Mouse (Mus musculus) midbrain, embryonic 15.5 days (tissue): ENCODE results near the gene Cfap97d1. TPM values are rescaled to one million over a fixed set of nuclear protein-coding genes. Genes with fewer than 3 reads are reported as not detected.
A peak's percentile ranks its signal among the peaks of the same experiment; 100 is the strongest.

ENCODE experiments used
- ATAC-seq: fragments of 200-750 bp; cut with Nextera tagmentation; replicated peaks from 2 replicates; pipeline ENCODE4 v1.8.0; 2017; ENCODE audit warnings: moderate TSS enrichment
- H3K27ac ChIP-seq: fragments of 300-500 bp; sonication (generic); 2 replicates; pipeline ENCODE4 v1.5.1; 2015; ENCODE audit warnings: mild to moderate bottlenecking, inconsistent platforms
- H3K27me3 ChIP-seq: fragments of 300-500 bp; sonication (generic); replicated peaks from 2 replicates; pipeline ENCODE4 v1.6.1; 2015; ENCODE audit warnings: inconsistent platforms
- H3K36me3 ChIP-seq: fragments of 300-500 bp; sonication (generic); replicated peaks from 2 replicates; pipeline ENCODE4 v1.6.1; 2015; ENCODE audit warnings: inconsistent platforms
- H3K4me1 ChIP-seq: fragments of 300-500 bp; sonication (generic); 2 replicates; pipeline ENCODE4 v1.6.1; 2015; ENCODE audit warnings: inconsistent platforms
- H3K4me2 ChIP-seq: fragments of 300-500 bp; sonication (generic); 2 replicates; pipeline ENCODE4 v1.6.1; 2015; ENCODE audit warnings: inconsistent platforms, mild to moderate bottlenecking, moderate library complexity
- H3K4me3 ChIP-seq: fragments of 300-500 bp; sonication (generic); 2 replicates; pipeline ENCODE4 v1.5.1; 2015; ENCODE audit warnings: mild to moderate bottlenecking, inconsistent platforms
- H3K9ac ChIP-seq: fragments of 300-500 bp; sonication (generic); 2 replicates; pipeline ENCODE4 v1.6.1; 2015; ENCODE audit warnings: mild to moderate bottlenecking, inconsistent platforms
- H3K9me3 ChIP-seq: fragments of 300-500 bp; sonication (generic); 2 replicates; pipeline ENCODE4 v1.6.1; 2016; ENCODE audit warnings: inconsistent platforms
- WGBS: fragments of 180-500 bp; shearing (Covaris S2); methylation state at CpG from one replicate; pipeline ENCODE4 v1.1.7; 2015; ENCODE audit warnings: mixed read lengths; 5-methylcytosine and 5-hydroxymethylcytosine counted together
- polyA plus RNA-seq: library from polyadenylated mRNA; unstranded; fragments of >200 nt; fragmentation: Nextera tagmentation; extraction: Ambion mirVana; gene quantifications from 2 replicates; pipeline ENCODE4 v1.2.1, GENCODE M21; 2015

The Cfap97d1 gene
- polyA plus RNA-seq, 1 experiment from 2014 or later: not detected

GRCm38 (mm10) chr11:101994100-101994499 lies 10.0 kb downstream of the Cfap97d1 start:
- Histone ChIP-seq H3K27me3 (no peaks in the 10 kb centered on the region), H3K9me3 (no peaks in the 10 kb centered on the region), H3K27ac (no peak overlapping the region), H3K4me3 (no peak overlapping the region), H3K9ac (no peak overlapping the region), H3K36me3 (no peaks in the 10 kb centered on the region), H3K4me1 (no peaks in the 10 kb centered on the region), H3K4me2 (no peak overlapping the region)
- WGBS: 84% methylated on average over 8 of the region's 8 CpGs
- no peak for ATAC-seq

GRCm38 (mm10) chr11:101995938-101996337 lies 11.9 kb downstream of the Cfap97d1 start:
- Histone ChIP-seq H3K4me2 (no peak overlapping the region), H3K9ac (no peak overlapping the region), H3K27ac (no peak overlapping the region), H3K36me3 (no peaks in the 10 kb centered on the region; the same call in 1 of the 2 replicates), H3K4me1 (no peaks in the 10 kb centered on the region), H3K9me3 (no peaks in the 10 kb centered on the region), H3K27me3 (no peaks in the 10 kb centered on the region), H3K4me3 (no peak overlapping the region)
- WGBS: 94% methylated on average over 7 of the region's 7 CpGs
- ATAC-seq: no peak

- Histone ChIP-seq H3K4me1 (no peaks in the 10 kb centered on the region), H3K9me3 (no peaks in the 10 kb centered on the region), H3K27me3 (no peaks in the 10 kb centered on the region), H3K4me3 (no peak overlapping the region), H3K9ac (no peak overlapping the region), H3K27ac (no peak overlapping the region), H3K4me2 (no peak overlapping the region), H3K36me3 (no peaks in the 10 kb centered on the region; the same call in 1 of the 2 replicates)
- ATAC-seq: no peak
- 56% methylated on average over 5 of the region's 5 CpGs for WGBS
Observed at GRCm38 (mm10) chr11:101998258-101998657, 14.2 kb downstream of the Cfap97d1 start.

GRCm38 (mm10) chr11:101999466-101999865 lies 15.4 kb downstream of the Cfap97d1 start:
- Histone ChIP-seq H3K27ac (no peak overlapping the region), H3K4me1 (no peaks in the 10 kb centered on the region), H3K9ac (no peak overlapping the region), H3K4me2 (no peak overlapping the region), H3K27me3 (no peaks in the 10 kb centered on the region), H3K36me3 (peaks cover 2% of the 10 kb centered on the region; the same call in 1 of the 2 replicates), H3K9me3 (no peaks in the 10 kb centered on the region), H3K4me3 (no peak overlapping the region)
- no peak for ATAC-seq
- WGBS: 59% methylated on average over 4 of the region's 4 CpGs

- Histone ChIP-seq H3K4me2 (no peak overlapping the region), H3K27me3 (no peaks in the 10 kb centered on the region), H3K9me3 (no peaks in the 10 kb centered on the region), H3K4me1 (no peaks in the 10 kb centered on the region), H3K36me3 (peaks cover 23% of the 10 kb centered on the region), H3K9ac (no peak overlapping the region), H3K27ac (no peak overlapping the region), H3K4me3 (no peak overlapping the region)
- no peak for ATAC-seq
- WGBS: 92% methylated on average over 8 of the region's 8 CpGs
Observed at GRCm38 (mm10) chr11:102004251-102004650, 20.2 kb downstream of the Cfap97d1 start.

GRCm38 (mm10) chr11:102006271-102006670 lies 22.2 kb downstream of the Cfap97d1 start:
- Histone ChIP-seq H3K4me1 (no peaks in the 10 kb centered on the region; the same call in 1 of the 2 replicates), H3K36me3 (peaks cover 30% of the 10 kb centered on the region), H3K4me3 (no peak overlapping the region), H3K9me3 (no peaks in the 10 kb centered on the region), H3K27ac (no peak overlapping the region), H3K4me2 (no peak overlapping the region), H3K27me3 (no peaks in the 10 kb centered on the region), H3K9ac (no peak overlapping the region)
- WGBS: 49% methylated on average over 9 of the region's 9 CpGs
- ATAC-seq: no peak

GRCm38 (mm10) chr11:102006688-102007087 lies 22.6 kb downstream of the Cfap97d1 start:
- Histone ChIP-seq H3K4me2 (no peak overlapping the region), H3K4me3 (no peak overlapping the region), H3K27me3 (no peaks in the 10 kb centered on the region), H3K9me3 (no peaks in the 10 kb centered on the region), H3K9ac (no peak overlapping the region), H3K4me1 (no peaks in the 10 kb centered on the region; the same call in 1 of the 2 replicates), H3K36me3 (peaks cover 30% of the 10 kb centered on the region), H3K27ac (no peak overlapping the region)
- WGBS: 61% methylated on average over 5 of the region's 5 CpGs
- ATAC-seq: no peak

- H3K9ac ChIP-seq: no peak overlapping the region
- no peak for ATAC-seq
- H3K36me3 ChIP-seq: peaks cover 34% of the 10 kb centered on the region
- H3K27ac ChIP-seq: no peak overlapping the region
- WGBS: 98% methylated on average over 8 of the region's 8 CpGs
- no peak overlapping the region for H3K4me3 ChIP-seq
- H3K4me1 ChIP-seq: no peaks in the 10 kb centered on the region; the same call in 1 of the 2 replicates
- no peaks in the 10 kb centered on the region for H3K27me3 ChIP-seq
- H3K4me2 ChIP-seq: no peak overlapping the region
- H3K9me3 ChIP-seq: no peaks in the 10 kb centered on the region
Observed at GRCm38 (mm10) chr11:102008372-102008771, 24.3 kb downstream of the Cfap97d1 start.

GRCm38 (mm10) chr11:102008954-102009637 lies 25.0 kb downstream of the Cfap97d1 start:
- Histone ChIP-seq H3K4me3 (no peak overlapping the region), H3K27me3 (no peaks in the 10 kb centered on the region), H3K4me2 (no peak overlapping the region), H3K4me1 (no peaks in the 10 kb centered on the region; the same call in 1 of the 2 replicates), H3K36me3 (peaks cover 34% of the 10 kb centered on the region), H3K9ac (no peak overlapping the region), H3K27ac (no peak overlapping the region), H3K9me3 (no peaks in the 10 kb centered on the region)
- 84% methylated on average over 15 of the region's 15 CpGs for WGBS
- ATAC-seq: no peak

- H3K27ac ChIP-seq: peak overlapping the region; percentile 53
- 38% methylated on average over 13 of the region's 13 CpGs for WGBS
- peaks cover under 1% of the 10 kb centered on the region; the same call in 1 of the 2 replicates for H3K4me1 ChIP-seq
- no peak overlapping the region for H3K4me2 ChIP-seq
- H3K4me3 ChIP-seq: no peak overlapping the region
- H3K36me3 ChIP-seq: peaks cover 36% of the 10 kb centered on the region
- H3K27me3 ChIP-seq: no peaks in the 10 kb centered on the region
- H3K9ac ChIP-seq: no peak overlapping the region
- no peaks in the 10 kb centered on the region for H3K9me3 ChIP-seq
- ATAC-seq: peak; percentile 48; the same call in 1 of the 2 replicates
Observed at GRCm38 (mm10) chr11:102010140-102010539, 26.1 kb downstream of the Cfap97d1 start.

GRCm38 (mm10) chr11:102011510-102011909 lies 27.4 kb downstream of the Cfap97d1 start:
- H3K27me3 ChIP-seq: no peaks in the 10 kb centered on the region
- WGBS: 69% methylated on average over 8 of the region's 8 CpGs
- H3K27ac ChIP-seq: no peak overlapping the region
- no peak overlapping the region for H3K4me2 ChIP-seq
- ATAC-seq: no peak
- peaks cover 36% of the 10 kb centered on the region for H3K36me3 ChIP-seq
- H3K4me3 ChIP-seq: no peak overlapping the region
- no peaks in the 10 kb centered on the region for H3K9me3 ChIP-seq
- H3K4me1 ChIP-seq: peaks cover 5% of the 10 kb centered on the region; the same call in 1 of the 2 replicates
- H3K9ac ChIP-seq: no peak overlapping the region

- Histone ChIP-seq H3K36me3 (peaks cover 31% of the 10 kb centered on the region), H3K4me1 (peaks cover 5% of the 10 kb centered on the region; the same call in 1 of the 2 replicates), H3K27ac (no peak overlapping the region), H3K4me3 (no peak overlapping the region), H3K9me3 (no peaks in the 10 kb centered on the region), H3K9ac (no peak overlapping the region), H3K4me2 (no peak overlapping the region), H3K27me3 (no peaks in the 10 kb centered on the region)
- WGBS: 86% methylated on average over 8 of the region's 8 CpGs
- ATAC-seq: no peak
Observed at GRCm38 (mm10) chr11:102013201-102013600, 29.1 kb downstream of the Cfap97d1 start.

GRCm38 (mm10) chr11:102015472-102015871 lies 31.4 kb downstream of the Cfap97d1 start:
- ATAC-seq: no peak
- H3K27ac ChIP-seq: 0 out of 2 replicates have a peak overlapping the region, but pooled peaks have one; percentile 8
- peaks cover 25% of the 10 kb centered on the region; the same call in 1 of the 2 replicates for H3K36me3 ChIP-seq
- no peaks in the 10 kb centered on the region for H3K27me3 ChIP-seq
- H3K4me1 ChIP-seq: peaks cover 5% of the 10 kb centered on the region; the same call in 1 of the 2 replicates
- H3K9ac ChIP-seq: no peak overlapping the region
- H3K4me2 ChIP-seq: no peak overlapping the region
- 51% methylated on average over 6 of the region's 6 CpGs for WGBS
- H3K9me3 ChIP-seq: no peaks in the 10 kb centered on the region
- H3K4me3 ChIP-seq: no peak overlapping the region
